Mouse (Mus musculus) stomach, embryonic 16.5 days (tissue): ENCODE results near the gene Itga6. TPM values are rescaled to one million over a fixed set of nuclear protein-coding genes. Genes with fewer than 3 reads are reported as not detected.
"Not testable (repeated sequence)": the region's sequence is repeated elsewhere in the genome, so short reads cannot be mapped to it uniquely, and the experiment has no call there.

Source experiments
- ATAC-seq: fragments of 200-750 bp; cut with Nextera tagmentation; 2 replicates; pipeline ENCODE4 v1.8.0; 2017; ENCODE audit warnings: moderate number of reproducible peaks, moderate TSS enrichment; ENCODE audit not compliant: insufficient read depth, low FRiP score
- H3K27ac ChIP-seq: fragments of 300-500 bp; sonication (generic); 2 replicates; pipeline ENCODE4 v1.5.1; 2014; ENCODE audit warnings: low read length
- H3K27me3 ChIP-seq: fragments of 300-500 bp; sonication (generic); 2 replicates; pipeline ENCODE4 v1.6.1; 2014; ENCODE audit warnings: low read length, control low read depth, mixed read lengths; ENCODE audit not compliant: control insufficient read depth, insufficient read depth
- H3K36me3 ChIP-seq: fragments of 300-500 bp; sonication (generic); 2 replicates; pipeline ENCODE4 v1.6.1; 2014; ENCODE audit warnings: low read length; ENCODE audit not compliant: control insufficient read depth, insufficient read depth
- H3K4me1 ChIP-seq: fragments of 300-500 bp; sonication (generic); 2 replicates; pipeline ENCODE4 v1.6.1; 2014; ENCODE audit warnings: low read length, control low read depth, mixed read lengths; ENCODE audit not compliant: control insufficient read depth, insufficient read depth
- H3K4me2 ChIP-seq: fragments of 300-500 bp; sonication (generic); 2 replicates; pipeline ENCODE4 v1.6.1; 2014; ENCODE audit warnings: low read depth, low read length, mixed read lengths
- H3K4me3 ChIP-seq: fragments of 300-500 bp; sonication (generic); replicated peaks from 2 replicates; pipeline ENCODE4 v1.5.1; 2014; ENCODE audit warnings: mild to moderate bottlenecking, low read length
- H3K9ac ChIP-seq: fragments of 300-500 bp; sonication (generic); 2 replicates; pipeline ENCODE4 v1.6.1; 2014; ENCODE audit warnings: low read length
- H3K9me3 ChIP-seq: fragments of 300-500 bp; sonication (generic); replicated peaks from 2 replicates; pipeline ENCODE4 v1.6.1; 2016; ENCODE audit warnings: low read length, control low read depth; ENCODE audit not compliant: control insufficient read depth
- whole genome bisulfite sequencing: fragments of 180-500 bp; shearing (Covaris S2); extraction: QIAGEN DNeasy Blood & Tissue Kit; methylation state at CpG from one replicate; pipeline ENCODE4 v1.1.7; 2014; 5-methylcytosine and 5-hydroxymethylcytosine counted together
- polyA plus RNA-seq: library from polyadenylated mRNA; unstranded; fragments of >200 nt; fragmentation: Nextera tagmentation; extraction: Ambion mirVana; gene quantifications from 2 replicates; pipeline ENCODE4 v1.2.1, GENCODE M21; 2015

The Itga6 gene
- polyA plus RNA-seq, 1 experiment from 2014 or later = 47.1 TPM

DNA sequence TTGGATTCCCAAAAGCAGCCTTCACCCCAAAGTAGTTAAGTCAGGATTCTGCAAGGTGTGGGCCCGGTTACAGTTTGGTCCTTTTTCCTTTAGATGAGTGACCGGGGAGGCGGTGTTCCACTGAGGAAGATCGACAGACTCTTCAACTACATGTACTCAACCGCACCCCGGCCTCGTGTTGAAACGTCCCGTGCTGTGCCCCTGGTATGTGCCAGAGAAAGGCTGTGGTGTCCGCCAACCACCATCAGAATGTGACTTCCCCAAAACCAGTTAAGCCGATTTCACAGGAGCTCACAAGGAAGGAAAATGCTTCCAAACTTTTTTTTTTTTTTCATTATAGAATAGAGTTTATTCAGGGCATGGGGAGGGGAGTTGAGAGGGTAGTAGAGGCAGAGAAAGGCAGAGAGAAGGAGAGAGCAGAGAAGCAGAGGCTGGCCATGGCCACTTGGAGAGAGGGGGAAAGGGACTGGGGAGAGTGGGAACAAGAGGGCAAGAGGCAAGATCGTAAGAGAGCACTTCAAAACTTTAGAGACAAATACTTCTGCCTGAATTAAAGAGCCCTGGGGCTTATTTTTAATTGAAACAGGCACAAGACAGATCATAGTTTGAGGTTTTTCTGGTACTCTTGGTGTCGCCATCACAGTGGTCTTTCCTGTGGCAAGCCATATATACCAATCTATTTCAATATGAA, 150.3 kb downstream of the Itga6 start:
- H3K27ac ChIP-seq = no peak overlapping the region
- no peak overlapping the region for H3K4me3 ChIP-seq
- 89% methylated on average over 13 of the region's 13 CpGs for WGBS
- ATAC-seq = no peak
- no peaks in the 10 kb centered on the region for H3K9me3 ChIP-seq
- no peaks in the 10 kb centered on the region for H3K27me3 ChIP-seq
- no peak overlapping the region for H3K9ac ChIP-seq
- no peaks in the 10 kb centered on the region for H3K4me1 ChIP-seq
- peaks cover 13% of the 10 kb centered on the region; the same call in 1 of the 2 replicates for H3K36me3 ChIP-seq
- H3K4me2 ChIP-seq = no peak overlapping the region

DNA sequence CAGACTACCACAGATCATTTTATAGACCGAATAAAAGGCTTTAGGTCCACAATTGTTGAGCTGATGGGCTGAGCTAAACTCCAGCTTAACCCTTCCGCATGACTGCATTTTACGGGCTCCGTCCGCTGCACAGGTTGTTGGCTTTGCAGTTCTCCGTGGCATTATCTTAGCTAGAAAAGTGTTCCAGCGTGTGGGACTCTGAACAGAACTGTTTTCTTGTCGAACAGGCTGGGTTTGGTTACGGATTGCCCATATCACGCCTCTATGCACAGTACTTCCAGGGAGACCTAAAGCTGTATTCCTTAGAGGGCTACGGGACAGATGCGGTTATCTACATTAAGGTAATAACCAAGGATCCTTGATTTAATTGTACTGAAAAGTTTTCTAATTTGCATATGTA, 152.0 kb downstream of the Itga6 start:
- ATAC-seq = no peak
- no peaks in the 10 kb centered on the region for H3K4me1 ChIP-seq
- H3K27me3 ChIP-seq = no peaks in the 10 kb centered on the region
- H3K27ac ChIP-seq = no peak overlapping the region
- H3K4me2 ChIP-seq = no peak overlapping the region
- H3K9ac ChIP-seq = no peak overlapping the region
- H3K9me3 ChIP-seq = no peaks in the 10 kb centered on the region
- H3K4me3 ChIP-seq = no peak overlapping the region
- 91% methylated on average over 12 of the region's 12 CpGs for WGBS
- H3K36me3 ChIP-seq = peaks cover 12% of the 10 kb centered on the region; the same call in 1 of the 2 replicates

DNA sequence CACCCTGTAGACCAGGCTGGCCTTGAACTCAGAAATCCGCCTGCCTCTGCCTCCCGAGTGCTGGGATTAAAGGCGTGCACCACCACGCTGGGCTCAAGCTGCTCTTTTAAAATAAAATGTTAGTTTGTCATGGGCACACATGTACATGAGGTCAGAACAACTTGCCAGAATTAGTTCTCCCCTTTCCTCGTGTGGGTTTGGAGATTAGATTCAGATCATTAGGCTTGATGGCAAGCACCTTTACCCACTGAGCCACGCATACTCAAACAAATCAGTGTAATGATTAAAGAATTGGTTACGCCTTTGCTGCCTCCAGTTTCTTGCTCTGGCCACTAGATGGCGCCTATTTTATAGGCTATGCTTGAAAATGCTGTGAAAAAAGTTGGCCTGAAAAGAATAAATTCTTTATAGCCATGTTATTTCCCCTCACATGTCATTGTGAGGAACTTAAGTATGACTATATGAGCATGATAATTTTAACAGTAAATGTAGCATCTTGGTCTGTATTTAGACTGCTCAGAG, 153.0 kb downstream of the Itga6 start:
- Histone ChIP-seq H3K36me3 (peaks cover 6% of the 10 kb centered on the region; the same call in 1 of the 2 replicates), H3K9ac (no peak overlapping the region), H3K4me3 (no peak overlapping the region), H3K27ac (no peak overlapping the region), H3K9me3 (no peaks in the 10 kb centered on the region), H3K4me2 (no peak overlapping the region), H3K27me3 (no peaks in the 10 kb centered on the region), H3K4me1 (no peaks in the 10 kb centered on the region)
- no peak for ATAC-seq
- 49% methylated on average over 8 of the region's 8 CpGs for WGBS

DNA sequence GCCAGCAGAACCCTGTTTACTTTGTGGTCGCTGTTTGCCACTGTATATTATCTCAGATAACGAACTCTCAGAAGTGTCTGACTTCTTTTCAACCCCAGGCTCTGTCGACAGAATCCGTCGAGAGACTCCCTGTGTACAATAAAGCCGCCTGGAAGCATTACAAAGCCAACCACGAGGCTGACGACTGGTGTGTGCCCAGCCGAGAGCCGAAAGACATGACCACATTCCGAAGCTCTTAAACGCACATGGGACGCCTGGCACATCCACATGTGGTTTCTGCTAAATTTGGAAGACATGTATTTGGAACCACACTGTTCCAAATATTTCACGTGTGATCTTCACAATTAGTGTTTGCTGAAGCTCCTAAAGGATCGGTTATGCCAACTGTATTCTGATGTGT, 154.5 kb downstream of the Itga6 start:
- H3K9ac ChIP-seq = no peak overlapping the region
- WGBS = 83% methylated on average over 15 of the region's 15 CpGs
- no peak for ATAC-seq
- no peaks in the 10 kb centered on the region for H3K27me3 ChIP-seq
- H3K36me3 ChIP-seq = peaks cover 6% of the 10 kb centered on the region; the same call in 1 of the 2 replicates
- H3K4me3 ChIP-seq = no peak overlapping the region
- H3K27ac ChIP-seq = no peak overlapping the region
- no peaks in the 10 kb centered on the region for H3K9me3 ChIP-seq
- H3K4me1 ChIP-seq = no peaks in the 10 kb centered on the region
- H3K4me2 ChIP-seq = no peak overlapping the region

DNA sequence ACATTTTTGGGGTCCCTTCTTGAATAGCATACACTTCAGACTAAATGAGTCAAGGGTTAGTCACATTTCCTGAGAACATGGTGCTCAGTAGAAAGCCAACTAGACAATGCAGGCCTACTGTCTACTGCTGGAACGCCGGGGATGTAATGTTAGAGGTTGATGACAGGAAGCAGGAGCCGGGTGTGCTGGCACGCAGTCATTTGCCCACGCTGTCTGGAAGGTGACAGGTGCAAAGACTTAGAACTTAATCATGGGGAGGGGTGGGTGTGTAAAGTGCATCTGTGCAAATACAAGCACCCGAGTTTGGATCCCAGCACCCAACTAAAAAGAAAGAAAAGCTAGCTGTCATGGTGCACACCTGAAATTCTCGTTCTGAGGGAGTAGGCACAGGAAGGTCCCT, 159.7 kb downstream of the Itga6 start:
- no peak overlapping the region for H3K4me2 ChIP-seq
- no peaks in the 10 kb centered on the region for H3K27me3 ChIP-seq
- H3K9ac ChIP-seq = no peak overlapping the region
- H3K27ac ChIP-seq = no peak overlapping the region
- ATAC-seq = no peak
- WGBS = 87% methylated on average over 7 of the region's 7 CpGs
- no peaks in the 10 kb centered on the region for H3K4me1 ChIP-seq
- H3K36me3 ChIP-seq = 0 out of 2 replicates have a peak, but pooled peaks cover 2% of the 10 kb centered on the region
- no peak overlapping the region for H3K4me3 ChIP-seq
- H3K9me3 ChIP-seq = no peaks in the 10 kb centered on the region

DNA sequence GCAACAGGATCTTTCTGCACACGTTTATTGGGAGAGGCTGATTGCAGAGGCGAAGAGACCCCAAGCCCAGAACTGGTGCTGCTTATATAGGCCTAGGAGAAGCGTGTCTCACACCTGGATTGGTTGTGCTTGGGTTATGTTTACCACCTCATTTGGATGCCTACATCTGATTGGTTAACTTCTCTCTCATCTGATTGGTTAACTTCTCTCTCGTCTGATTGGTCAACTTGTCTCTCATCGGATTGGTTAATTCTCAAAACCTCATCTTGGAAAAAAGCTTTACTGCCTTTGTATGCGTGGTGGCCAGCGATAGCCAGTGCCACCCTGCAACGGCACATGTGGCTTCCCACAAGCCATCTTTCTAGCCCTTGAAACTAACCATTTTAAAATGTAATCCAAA, 160.9 kb downstream of the Itga6 start:
- not testable (repeated sequence) for H3K9me3 ChIP-seq, H3K27ac ChIP-seq, H3K27me3 ChIP-seq, H3K4me2 ChIP-seq, H3K4me3 ChIP-seq, H3K4me1 ChIP-seq, H3K36me3 ChIP-seq, ATAC-seq, H3K9ac ChIP-seq
- 94% methylated on average over 8 of the region's 8 CpGs for WGBS

Other genes with a start within 250 kb of the Itga6 start
- 7.3 and 11.6 TPM in 2 replicates for gene Dlx1, start 217.5 kb upstream of the Itga6 start, polyA plus RNA-seq
- gene Dlx2, start 198.9 kb upstream of the Itga6 start, polyA plus RNA-seq = 2.2 and 2.4 TPM in 2 replicates
- gene Pdk1, start 127.6 kb downstream of the Itga6 start, polyA plus RNA-seq = 66.1 and 68.6 TPM in 2 replicates
- 3.6 and 5.6 TPM in 2 replicates for gene Rapgef4, start 235.6 kb downstream of the Itga6 start, polyA plus RNA-seq